Mouse (Mus musculus) spleen, embryonic (tissue): Measurements from ENCODE around the gene Narf.

Source experiments
- CTCF ChIA-PET: fragments of 350-600 bp; sonication (Branson Sonifier 250); formaldehyde crosslinking; loops from one replicate; lab custom pipeline; 2022; lab: Charles Lee

Narf gene

GRCm38 (mm10) chr11:121235475-121236238 lies 1.4 kb upstream of the Narf start:
- CTCF ChIA-PET = no interaction called here

- CTCF ChIA-PET = interaction anchor here (0.5 to 0.7 kb wide), 2 partner anchors 9 to 80 kb away, joined by 3 to 4 read pairs; no protein-coding TSS in a partner anchor
Measured at GRCm38 (mm10) chr11:121237345-121238128, 484 bp downstream of the Narf start.

DNA sequence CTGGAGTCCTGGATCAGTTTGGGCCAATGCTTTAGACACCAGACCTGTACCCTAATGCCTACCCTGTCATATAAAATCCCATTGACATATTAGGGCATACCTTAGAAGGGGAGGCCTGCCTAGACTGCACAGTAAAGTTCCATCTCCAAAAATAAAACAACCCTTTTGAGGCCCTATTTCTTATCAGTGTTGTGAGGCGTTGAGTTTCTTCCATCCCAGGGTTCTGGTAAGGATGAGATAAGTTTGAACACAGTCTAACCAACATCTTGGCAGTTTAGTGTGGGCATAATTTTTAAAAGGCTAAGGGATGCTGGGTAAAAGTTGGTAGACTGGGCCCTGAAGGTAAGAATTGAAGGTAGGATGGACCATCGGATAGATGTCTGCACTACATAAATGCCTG lies 2.6 kb downstream of the Narf start:
- CTCF ChIA-PET = interaction anchor here (0.6 kb wide), 1 partner anchor 644 kb away, joined by 4 read pairs; no protein-coding TSS in a partner anchor

- CTCF ChIA-PET = no interaction called here
Measured at GRCm38 (mm10) chr11:121250196-121250595, 13.1 kb downstream of the Narf start.

GRCm38 (mm10) chr11:121259160-121260100 lies 22.4 kb downstream of the Narf start, which contains the start of gene Foxk2:
Gene Foxk2 (plus strand): TSS chr11:121259990.
- CTCF ChIA-PET = interaction anchor here (0.8 kb wide), 1 partner anchor 18 kb away, joined by 6 read pairs; no protein-coding TSS in a partner anchor

DNA sequence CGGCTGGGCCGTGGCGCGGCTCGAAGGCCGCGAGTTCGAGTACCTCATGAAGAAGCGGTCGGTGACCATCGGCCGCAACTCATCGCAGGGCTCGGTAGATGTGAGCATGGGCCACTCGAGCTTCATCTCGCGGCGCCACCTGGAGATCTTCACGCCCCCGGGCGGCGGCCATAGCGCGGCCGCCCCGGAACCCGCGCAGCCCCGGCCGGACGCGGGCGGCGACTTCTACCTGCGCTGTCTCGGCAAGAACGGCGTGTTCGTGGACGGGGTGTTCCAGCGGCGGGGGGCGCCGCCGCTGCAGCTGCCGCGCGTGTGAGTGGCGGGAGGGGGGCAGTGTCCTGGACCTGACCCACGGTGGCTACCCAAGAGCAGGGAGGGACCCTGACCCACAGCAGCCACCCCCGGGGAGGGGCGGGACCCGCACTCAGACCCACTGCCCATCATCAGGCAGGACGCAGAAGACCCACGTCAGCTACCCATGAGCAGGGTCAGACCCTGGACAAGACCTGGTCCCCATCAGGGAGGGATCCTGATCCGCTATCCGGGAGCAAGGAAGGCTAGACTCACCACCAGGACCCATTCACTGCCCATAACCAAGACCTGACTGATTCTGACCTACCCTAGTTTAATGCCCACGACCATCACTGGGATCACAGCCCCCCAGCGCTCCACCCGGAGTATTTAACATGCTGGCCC lies 23.3 kb downstream of the Narf start:
- CTCF ChIA-PET = no interaction called here

DNA sequence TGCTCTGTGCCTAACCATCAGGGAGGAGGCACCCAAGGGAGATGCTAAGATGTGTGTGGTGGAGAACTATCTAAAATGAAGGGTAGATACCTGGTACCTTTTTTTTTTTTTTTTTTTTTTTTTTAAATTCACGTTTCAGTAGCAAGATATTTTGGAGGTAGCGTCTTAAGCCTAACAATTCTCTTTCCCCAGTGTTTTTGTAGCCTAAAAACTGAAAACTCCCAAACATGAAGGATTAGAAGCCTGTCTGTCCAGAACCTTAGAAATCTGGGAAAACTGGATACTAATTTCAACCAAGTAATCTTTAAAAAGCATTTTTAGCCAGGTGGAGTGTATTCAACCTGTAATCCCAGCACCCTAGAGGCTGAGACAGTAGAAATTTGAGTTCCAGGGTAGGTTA lies 24.0 kb downstream of the Narf start:
- CTCF ChIA-PET = no interaction called here

DNA sequence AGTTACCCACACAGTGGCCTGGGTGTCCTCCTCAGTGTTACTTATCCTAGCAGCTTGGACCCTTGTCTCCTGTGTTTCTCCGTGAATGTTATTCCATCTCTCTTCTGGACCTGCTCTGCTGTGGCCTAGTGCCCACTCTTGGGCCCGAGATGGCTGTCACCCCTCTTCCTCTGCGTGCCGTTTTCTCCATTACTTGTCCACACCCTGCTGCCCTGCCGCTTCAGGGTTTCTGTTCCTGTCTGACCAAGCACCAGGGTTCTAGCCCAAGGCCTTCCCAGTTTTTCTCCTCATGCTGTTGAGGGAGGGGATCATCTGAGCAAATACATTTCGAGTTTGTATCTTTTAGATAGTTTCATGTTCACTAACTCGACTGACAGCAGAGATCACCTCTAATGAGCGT lies 40.5 kb downstream of the Narf start:
- CTCF ChIA-PET = no interaction called here

GRCm38 (mm10) chr11:121278011-121278410 lies 41.0 kb downstream of the Narf start:
- CTCF ChIA-PET = interaction anchor here (0.6 kb wide), 1 partner anchor 77 kb away, joined by 7 read pairs; no protein-coding TSS in a partner anchor

DNA sequence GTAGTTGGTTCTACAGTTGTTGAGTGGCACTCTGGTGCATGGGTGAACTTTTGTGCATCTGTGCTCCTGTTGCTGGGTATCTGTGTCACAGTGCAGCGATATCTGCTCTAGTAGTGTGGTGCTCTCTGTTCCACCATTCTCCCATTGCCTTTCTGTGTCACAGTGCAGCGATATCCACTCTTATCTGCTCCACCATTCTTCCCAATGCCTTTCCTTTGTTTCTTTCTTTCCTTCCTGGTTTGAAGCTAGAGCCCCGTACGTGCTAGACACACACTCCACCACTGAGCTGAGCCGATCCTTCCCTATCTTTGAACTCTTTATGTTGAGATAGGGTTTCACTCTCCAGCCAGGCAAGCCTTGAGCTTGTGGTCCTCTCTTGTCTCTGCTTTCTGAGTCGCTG lies 45.9 kb downstream of the Narf start:
- CTCF ChIA-PET = no interaction called here

DNA sequence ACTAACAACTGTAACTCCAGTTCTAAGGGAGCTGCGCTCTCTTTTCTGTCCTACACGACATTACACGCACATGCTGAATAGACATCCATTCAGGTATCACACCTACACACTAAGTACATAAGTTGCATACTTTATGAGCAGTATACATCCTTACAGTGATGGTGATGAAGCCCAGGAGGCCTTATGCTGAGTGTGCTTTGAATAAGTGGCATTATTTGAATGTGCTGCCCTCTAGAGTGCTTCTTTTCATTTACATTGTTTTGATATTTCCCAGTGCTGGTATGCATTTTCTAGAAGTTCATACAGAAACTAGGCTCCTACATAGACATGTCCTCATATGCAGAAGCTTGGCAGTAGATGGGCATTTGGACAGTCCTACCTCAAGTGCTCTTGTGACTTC lies 52.8 kb downstream of the Narf start:
- CTCF ChIA-PET = no interaction called here

DNA sequence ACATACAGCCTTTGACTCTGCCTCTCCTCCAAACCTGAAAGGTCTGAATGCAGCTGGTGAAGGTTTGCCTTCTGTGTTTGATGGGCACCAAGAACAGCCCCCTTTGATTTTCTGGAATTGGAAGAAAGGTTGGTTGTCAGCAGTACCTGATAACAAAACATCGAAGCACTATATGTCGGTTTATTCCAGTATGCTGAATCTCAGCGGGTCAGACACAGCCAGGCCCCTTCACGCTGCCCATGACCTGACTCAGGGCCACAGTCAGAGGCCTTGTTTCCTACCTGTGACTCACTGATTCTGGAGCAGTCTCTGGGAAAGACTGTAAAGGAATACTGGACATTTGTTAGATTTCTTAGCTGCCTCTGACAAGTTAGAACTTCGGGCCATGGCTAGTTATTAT lies 57.7 kb downstream of the Narf start:
- CTCF ChIA-PET = no interaction called here

- CTCF ChIA-PET = no interaction called here
Measured at GRCm38 (mm10) chr11:121298493-121298892, 61.4 kb downstream of the Narf start.

DNA sequence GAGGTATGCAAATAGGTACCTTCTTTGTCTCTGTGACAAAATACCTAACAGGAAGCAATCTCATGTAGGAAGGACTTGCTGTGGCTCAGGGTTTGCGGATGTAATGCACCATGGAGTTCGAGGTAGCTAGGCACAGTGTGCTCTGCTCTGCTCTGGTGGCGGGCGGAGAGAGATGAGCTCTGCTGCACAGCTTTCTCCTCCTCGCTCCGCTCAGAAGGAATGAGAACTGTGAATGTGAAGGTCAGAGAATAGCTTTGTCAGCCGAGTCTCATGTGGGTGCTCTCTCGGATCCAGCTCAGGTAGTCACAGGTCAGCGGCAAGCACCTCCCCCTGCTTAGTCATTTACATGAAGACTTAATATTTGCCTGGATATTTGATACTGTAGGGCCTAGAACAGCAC lies 63.2 kb downstream of the Narf start:
- CTCF ChIA-PET = no interaction called here

- CTCF ChIA-PET = interaction anchor here (0.6 kb wide), 1 partner anchor 21 kb away, joined by 3 read pairs; no protein-coding TSS in a partner anchor
Measured at GRCm38 (mm10) chr11:121305371-121305770, 68.3 kb downstream of the Narf start.
